Mouse (Mus musculus) spleen, adult 2 months (tissue): ENCODE data around the gene Fam185a. TPM values are rescaled to one million over a fixed set of nuclear protein-coding genes. Genes with fewer than 3 reads are reported as not detected.

Source experiments
- DNase-seq, 2 experiments: peaks; one replicate each; pipeline versions ENCODE4 v3.0.0 to v3.0.0-alpha.2; 2012 to 2021; ENCODE audit warnings: low spot score in 2 of 2, low read depth in 1 of 2
- H3K27ac ChIP-seq: fragments of 200-500 bp; 2 replicates; pipeline ENCODE4 v1.5.1; 2012; ENCODE audit warnings: low read length, inconsistent platforms; ENCODE audit not compliant: insufficient read depth
- H3K27me3 ChIP-seq: fragments of 200-500 bp; 2 replicates; pipeline ENCODE4 v1.6.1; 2012; ENCODE audit warnings: mild to moderate bottlenecking, moderate library complexity, low read length, inconsistent platforms; ENCODE audit not compliant: control insufficient read depth, insufficient read depth
- H3K36me3 ChIP-seq: fragments of 200-500 bp; 2 replicates; pipeline ENCODE4 v1.6.1; 2012; ENCODE audit warnings: mild to moderate bottlenecking, low read length, inconsistent platforms; ENCODE audit not compliant: control insufficient read depth, insufficient read depth
- H3K4me1 ChIP-seq: fragments of 200-500 bp; 2 replicates; pipeline ENCODE4 v1.6.1; 2011; ENCODE audit warnings: inconsistent platforms; ENCODE audit not compliant: control insufficient read depth, insufficient read depth, insufficient read length
- H3K4me3 ChIP-seq: fragments of 200-500 bp; 2 replicates; pipeline ENCODE4 v1.5.1; 2011; ENCODE audit warnings: mild to moderate bottlenecking, inconsistent platforms; ENCODE audit not compliant: insufficient read depth, insufficient read length; ENCODE audit errors: extremely low read depth
- CTCF ChIP-seq: fragments of 200-500 bp; IDR thresholded peaks from 2 replicates; pipeline ENCODE4 v1.5.1; 2011; ENCODE audit warnings: mild to moderate bottlenecking, inconsistent platforms; ENCODE audit not compliant: insufficient read depth, insufficient read length, insufficient replicate concordance; ENCODE audit errors: extremely low read depth
- POLR2A ChIP-seq: fragments of 200-500 bp; IDR thresholded peaks from 2 replicates; pipeline ENCODE4 v1.6.1; 2011; ENCODE audit warnings: low read depth, low read length, inconsistent platforms
- WGBS: fragments of 180-500 bp; shearing (Covaris S2); methylation state at CpG from one replicate; pipeline ENCODE4 v1.1.7; 2018; 5-methylcytosine and 5-hydroxymethylcytosine counted together
- polyA plus RNA-seq: library from polyadenylated mRNA; depleted of rRNA; stranded (reverse); fragments of >200 nt; gene quantifications from 2 replicates; pipeline ENCODE4 v1.2.3, GENCODE M21; 2012; rRNA removed

The Fam185a gene
- polyA plus RNA-seq: 1.4 TPM in 2 replicates

DNA sequence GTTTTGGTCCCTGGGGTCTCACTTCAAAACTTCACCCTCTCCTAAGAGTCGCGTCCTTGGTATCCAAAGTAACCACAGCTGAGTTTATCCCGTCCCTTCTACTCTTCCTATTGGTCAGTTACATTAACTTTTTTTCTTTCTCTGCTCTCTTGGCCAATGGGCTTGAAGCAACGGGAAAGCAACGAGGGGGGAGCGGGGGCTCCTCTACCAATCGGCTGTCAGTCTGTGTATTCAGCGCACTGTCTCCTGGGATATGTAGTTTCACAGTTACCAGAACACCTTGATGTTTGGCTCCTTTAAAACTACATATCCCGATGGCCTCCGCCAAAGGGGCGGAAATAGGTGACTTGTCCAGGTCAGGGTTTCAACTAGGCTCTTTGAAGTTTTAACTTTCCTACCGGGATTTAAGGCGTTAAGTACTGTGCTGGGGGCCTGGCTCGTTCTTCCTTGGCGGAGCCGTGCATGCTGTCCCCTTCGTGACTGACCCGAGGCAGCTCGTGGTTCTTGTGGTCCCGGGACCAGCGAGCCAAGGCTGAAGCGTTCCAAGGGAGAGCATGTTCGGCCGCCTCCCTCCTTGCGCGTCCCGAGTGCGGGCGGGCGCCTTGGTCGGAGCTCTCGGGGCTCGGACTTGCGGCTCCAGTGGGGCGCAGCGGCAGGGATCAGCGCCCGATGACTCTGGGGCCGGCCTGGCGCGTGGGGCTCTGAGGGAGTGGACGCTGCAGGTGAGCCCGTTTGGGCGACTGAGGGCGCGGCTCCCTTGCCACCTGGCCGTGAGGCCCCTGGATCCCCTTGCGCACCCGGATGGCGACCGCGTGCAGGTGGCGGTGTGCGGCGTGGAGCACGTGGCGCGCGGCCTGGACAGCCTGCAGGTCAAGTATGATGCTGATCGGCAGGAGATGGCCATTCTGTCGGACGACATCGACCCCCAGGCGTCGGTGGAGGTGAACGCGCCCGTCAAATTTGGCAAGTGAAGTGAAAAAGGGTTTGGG, at the start of gene Fam185a, which contains the start of gene Ccdc146:
Gene Fam185a, plus strand, starts transcription at position 345 of the 989 bp plus-strand sequence.
Gene Ccdc146, minus strand, starts transcription at position 64 of the 989 bp plus-strand sequence.
- WGBS: under 1% methylated on average over 68 of the region's 68 CpGs
- peak within 1 kb of the TSS; percentile 11; the same call in 1 of the 2 replicates for H3K27ac ChIP-seq
- TF ChIP-seq POLR2A: no peak
- TF ChIP-seq CTCF: no peak
- no peaks in the 10 kb centered on the region for H3K27me3 ChIP-seq
- H3K4me3 ChIP-seq: peak within 1 kb of the TSS; percentile 80
- peak; percentile 93 to 95 for DNase-seq
- peaks cover 4% of the 10 kb centered on the region; the same call in 1 of the 2 replicates for H3K4me1 ChIP-seq
- H3K36me3 ChIP-seq: no peaks in the 10 kb centered on the region

DNA sequence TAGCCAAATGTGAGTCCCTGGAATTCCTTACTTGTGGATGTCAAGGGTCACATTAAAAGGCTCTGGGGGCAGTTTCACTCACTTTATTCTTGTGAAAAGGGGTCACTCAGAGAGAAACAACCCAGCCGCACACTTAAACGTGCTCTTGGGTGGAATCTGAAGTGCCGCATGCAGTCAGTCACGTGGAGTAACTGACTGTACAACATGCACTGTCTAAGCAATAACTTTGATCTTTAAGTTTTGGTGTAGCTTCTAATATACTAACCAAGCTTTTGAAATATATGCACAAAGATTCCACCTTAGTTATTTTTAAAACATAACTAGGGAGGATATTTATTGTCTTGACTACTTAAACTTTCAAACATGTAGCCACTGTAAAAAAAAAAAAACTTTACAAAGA, 47.8 kb upstream of the Fam185a start:
- 93% methylated on average over 4 of the region's 4 CpGs for WGBS
- H3K4me3 ChIP-seq: no peak overlapping the region
- no peak for TF ChIP-seq POLR2A
- peaks cover 7% of the 10 kb centered on the region for H3K4me1 ChIP-seq
- no peak for DNase-seq
- H3K27ac ChIP-seq: no peak overlapping the region
- no peaks in the 10 kb centered on the region for H3K27me3 ChIP-seq
- H3K36me3 ChIP-seq: no peaks in the 10 kb centered on the region

DNA sequence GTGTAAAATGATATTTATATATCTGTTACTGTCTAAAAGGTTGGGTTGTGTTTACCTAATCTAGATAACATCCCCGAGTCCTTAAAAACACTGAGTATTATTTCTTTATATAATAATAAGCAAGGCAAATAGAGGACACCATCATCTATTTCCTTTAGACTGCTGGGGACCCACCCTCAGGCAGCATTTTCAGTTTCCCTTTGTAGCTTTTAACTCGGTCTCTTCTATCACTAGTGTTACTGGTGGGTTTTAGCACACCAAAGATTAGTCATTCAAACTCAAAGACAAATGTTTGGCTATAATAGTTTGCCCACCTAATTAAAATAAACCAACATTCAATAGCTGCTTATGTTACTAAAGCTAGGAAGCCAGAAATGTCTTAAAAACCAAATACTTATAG, 46.4 kb upstream of the Fam185a start:
- Histone ChIP-seq H3K4me1 (no peaks in the 10 kb centered on the region), H3K27ac (no peak overlapping the region), H3K36me3 (no peaks in the 10 kb centered on the region), H3K4me3 (no peak overlapping the region), H3K27me3 (no peaks in the 10 kb centered on the region)
- DNase-seq: no peak
- WGBS: 33% methylated on average over 2 of the region's 2 CpGs
- TF ChIP-seq CTCF (no peak), POLR2A (no peak)

DNA sequence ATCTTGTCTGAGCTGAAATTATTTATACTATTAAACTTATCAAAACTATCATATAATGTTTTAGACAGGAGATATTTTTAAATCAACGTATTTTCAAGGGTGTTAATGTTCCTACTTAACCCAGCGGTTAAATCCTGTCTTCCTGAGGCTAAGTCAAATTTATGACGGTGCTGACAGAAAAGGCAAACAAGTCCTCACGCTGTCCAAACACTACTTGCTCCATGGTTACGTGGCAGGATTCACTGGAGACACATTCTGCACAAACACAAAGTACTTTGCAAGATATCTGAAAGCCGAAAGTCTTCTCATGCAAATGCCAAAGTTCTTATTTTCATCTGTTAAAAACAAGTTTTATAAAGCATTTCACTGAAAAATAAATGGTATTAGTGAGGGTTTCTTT, 42.8 kb upstream of the Fam185a start:
- Histone ChIP-seq H3K27ac (no peak overlapping the region), H3K4me1 (peaks cover 6% of the 10 kb centered on the region; the same call in 1 of the 2 replicates), H3K36me3 (no peaks in the 10 kb centered on the region), H3K27me3 (no peaks in the 10 kb centered on the region), H3K4me3 (no peak overlapping the region)
- no peak for DNase-seq
- WGBS: 73% methylated on average over 6 of the region's 6 CpGs
- TF ChIP-seq POLR2A: no peak

DNA sequence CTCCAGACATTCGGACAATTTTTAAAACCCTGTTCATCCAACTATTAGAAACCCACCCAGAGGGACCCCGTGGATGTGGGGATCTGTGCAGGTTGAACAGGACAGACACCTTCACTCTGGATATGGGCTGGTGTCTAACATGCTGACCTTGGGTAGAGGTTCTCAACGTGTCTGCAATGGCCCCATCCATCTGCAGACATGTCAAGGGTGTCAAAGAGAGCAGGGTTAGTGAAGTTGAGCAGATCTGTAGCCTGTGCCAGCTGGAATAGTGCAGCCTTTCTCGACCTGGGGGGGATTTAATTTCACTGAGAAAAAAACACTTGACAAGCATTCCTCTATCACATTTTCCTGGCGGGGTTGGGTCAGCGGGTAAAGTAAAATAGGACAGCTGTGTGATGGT, 42.1 kb upstream of the Fam185a start:
- Histone ChIP-seq H3K27me3 (no peaks in the 10 kb centered on the region), H3K4me3 (no peak overlapping the region), H3K27ac (no peak overlapping the region), H3K36me3 (no peaks in the 10 kb centered on the region), H3K4me1 (peaks cover 8% of the 10 kb centered on the region)
- DNase-seq: no peak
- 80% methylated on average over 6 of the region's 6 CpGs for WGBS
- TF ChIP-seq CTCF: no peak
- no peak for TF ChIP-seq POLR2A

DNA sequence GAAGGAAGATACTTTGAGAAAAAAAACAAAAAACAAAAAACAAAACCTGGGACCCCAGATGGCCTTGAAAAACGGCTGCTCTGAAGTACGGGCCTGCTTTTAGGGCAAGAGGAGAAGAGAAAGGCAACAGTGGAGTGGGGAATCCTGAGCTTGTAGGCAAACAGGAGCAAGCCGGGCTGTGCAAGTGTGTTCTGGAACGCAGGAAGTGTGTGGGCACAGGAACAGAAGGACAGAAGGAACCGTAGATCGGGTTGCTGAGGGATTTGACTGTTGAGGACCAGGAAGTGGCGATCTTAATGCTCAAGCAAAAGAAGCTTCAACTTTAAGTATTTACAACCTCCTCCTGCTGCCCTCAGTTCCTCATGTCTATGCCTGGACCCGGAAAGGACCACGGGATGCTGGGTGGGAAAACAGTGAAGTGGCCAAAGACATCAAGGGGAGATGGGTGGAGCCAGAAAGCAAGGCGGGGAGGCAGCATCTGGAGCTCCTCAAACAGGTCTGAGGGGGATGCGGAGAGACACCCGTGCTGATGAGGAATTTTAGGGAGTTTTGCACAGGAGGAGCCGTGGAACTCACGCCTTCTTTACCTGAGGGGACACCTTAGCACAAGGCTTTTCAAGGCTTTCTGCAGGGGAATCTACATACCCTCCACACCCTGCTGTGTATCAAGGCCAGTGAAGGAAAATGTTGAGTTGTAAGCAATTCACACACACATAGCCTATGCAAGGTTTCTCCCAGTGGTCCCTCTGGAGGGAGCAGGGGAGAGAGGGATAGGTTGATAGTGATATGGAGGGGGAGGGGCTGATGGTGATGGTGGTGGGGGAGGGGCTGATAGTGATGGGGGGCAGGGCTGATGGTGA, 41.1 kb upstream of the Fam185a start:
- TF ChIP-seq POLR2A (no peak), CTCF (no peak)
- Histone ChIP-seq H3K27ac (no peak overlapping the region), H3K36me3 (no peaks in the 10 kb centered on the region), H3K4me1 (peaks cover 8% of the 10 kb centered on the region), H3K27me3 (no peaks in the 10 kb centered on the region), H3K4me3 (no peak overlapping the region)
- DNase-seq: no peak
- 51% methylated on average over 14 of the region's 14 CpGs for WGBS
